Mouse (Mus musculus): ENCODE data around the gene Mycl.

GRCm38 (mm10) chr4:123013949-123014406, 18.5 kb downstream of the Mycl start:
- TF ChIP-seq POLR2A (IDR thresholded peaks at IDR 0.05; ENCODE audit: borderline replicate concordance, extremely low read depth, insufficient read depth, insufficient read length, poor library complexity, severe bottlenecking) (no peak), CTCF (IDR thresholded peaks at IDR 0.05; ENCODE audit: borderline replicate concordance, extremely low read depth, insufficient read depth, insufficient read length) (no peak)
